Mouse (Mus musculus) E14TG2a.4 (cell line): Measurements from ENCODE around the gene Armc9.

Experiments
- CTCF ChIP-seq: conservative IDR thresholded peaks from 2 replicates; pipeline ENCODE4 v1.5.1; 2014; ENCODE audit warnings: low read length
- NANOG ChIP-seq: IDR thresholded peaks from 2 replicates; pipeline ENCODE4 v1.6.1; 2014; ENCODE audit warnings: borderline replicate concordance, low read length, mixed read lengths

DNA sequence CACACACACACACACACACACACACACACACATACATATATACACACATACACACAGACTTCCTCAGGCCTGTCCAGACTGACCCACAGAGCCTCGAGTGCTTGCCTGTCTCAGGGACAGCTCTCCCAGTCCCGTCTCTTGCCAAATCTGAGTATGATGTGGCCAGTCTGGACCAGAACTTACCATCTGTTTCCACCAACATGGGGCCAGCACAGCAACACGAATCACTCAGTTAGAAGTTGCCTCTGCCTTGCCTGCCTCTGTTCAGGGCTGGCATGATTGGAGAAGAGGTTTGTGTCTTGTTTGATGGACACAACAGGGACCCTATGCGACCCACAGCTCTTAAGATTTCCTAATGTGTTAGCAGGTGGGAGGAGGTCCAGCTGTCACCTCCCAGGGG is 101.7 kb downstream of the Armc9 start:
- TF ChIP-seq CTCF: no peak
- no peak for TF ChIP-seq NANOG
